Mouse (Mus musculus) heart, embryonic 11.5 days (tissue): ENCODE results near the gene Gm20388. TPM values are rescaled to one million over a fixed set of nuclear protein-coding genes. Genes with fewer than 3 reads are reported as not detected.

Experiments used
- ATAC-seq: fragments of 200-750 bp; cut with Nextera tagmentation; replicated peaks from 2 replicates; pipeline ENCODE4 v1.8.0; 2017; ENCODE audit warnings: moderate library complexity; ENCODE audit not compliant: insufficient number of reproducible peaks, low FRiP score, low TSS enrichment
- H3K27ac ChIP-seq: fragments of 300-500 bp; sonication (generic); 2 replicates; pipeline ENCODE4 v1.5.1; 2014; ENCODE audit warnings: mild to moderate bottlenecking, low read depth, low read length
- H3K27me3 ChIP-seq: fragments of 300-500 bp; sonication (generic); 2 replicates; pipeline ENCODE4 v1.6.1; 2014; ENCODE audit warnings: mild to moderate bottlenecking, low read length, mixed read lengths; ENCODE audit not compliant: control insufficient read depth, insufficient read depth
- H3K36me3 ChIP-seq: fragments of 300-500 bp; sonication (generic); 2 replicates; pipeline ENCODE4 v1.6.1; 2014; ENCODE audit warnings: mild to moderate bottlenecking, low read length, moderate library complexity, mixed read lengths; ENCODE audit not compliant: control insufficient read depth, insufficient read depth
- H3K4me1 ChIP-seq: fragments of 300-500 bp; sonication (generic); 2 replicates; pipeline ENCODE4 v1.6.1; 2014; ENCODE audit warnings: low read length; ENCODE audit not compliant: control insufficient read depth, insufficient read depth
- H3K4me2 ChIP-seq: fragments of 300-500 bp; sonication (generic); 2 replicates; pipeline ENCODE4 v1.6.1; 2014; ENCODE audit warnings: mild to moderate bottlenecking, moderate library complexity
- H3K4me3 ChIP-seq: fragments of 300-500 bp; sonication (generic); 2 replicates; pipeline ENCODE4 v1.5.1; 2014; ENCODE audit warnings: low read depth, low read length
- H3K9ac ChIP-seq: fragments of 300-500 bp; sonication (generic); 2 replicates; pipeline ENCODE4 v1.6.1; 2014; ENCODE audit warnings: mild to moderate bottlenecking, low read depth, low read length, moderate library complexity
- H3K9me3 ChIP-seq: fragments of 300-500 bp; sonication (generic); replicated peaks from 2 replicates; pipeline ENCODE4 v1.6.1; 2016; ENCODE audit warnings: low read length; ENCODE audit not compliant: control insufficient read depth
- WGBS: fragments of 180-500 bp; shearing (Covaris S2); extraction: QIAGEN DNeasy Blood & Tissue Kit; methylation state at CpG from one replicate; pipeline ENCODE4 v1.1.7; 2014; ENCODE audit not compliant: insufficient replicate concordance; 5-methylcytosine and 5-hydroxymethylcytosine counted together
- polyA plus RNA-seq: library from polyadenylated mRNA; unstranded; fragments of >200 nt; fragmentation: Nextera tagmentation; extraction: Ambion mirVana; gene quantifications from 2 replicates; pipeline ENCODE4 v1.2.1, GENCODE M21; 2014

Gene Gm20388
- polyA plus RNA-seq, 1 experiment from 2014 or later, result 6.4 TPM

DNA sequence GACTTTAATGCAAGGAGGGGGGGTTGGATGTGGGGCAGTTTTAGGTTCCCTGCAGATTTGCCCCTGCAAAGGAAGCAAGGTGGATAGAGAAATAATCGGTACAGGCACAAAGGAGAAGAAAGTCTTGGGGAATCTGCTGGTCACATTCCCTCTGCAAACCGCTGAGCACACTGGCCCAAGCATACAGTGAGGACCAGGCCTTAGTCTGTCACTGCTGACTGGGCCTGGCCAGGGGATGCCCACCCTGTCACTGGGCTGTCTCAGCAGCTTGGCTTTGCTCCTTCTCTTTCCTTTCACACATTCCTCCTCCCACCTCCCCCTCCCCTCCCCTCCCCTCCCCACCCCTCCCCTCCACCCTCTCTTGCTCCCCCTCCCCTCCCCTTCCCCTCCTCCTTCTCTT lies 3806.5 kb downstream of the Gm20388 start:
- no peak; the same call in 1 of the 2 replicates for ATAC-seq
- peak overlapping the region; percentile 32 for H3K27ac ChIP-seq
- H3K4me1 ChIP-seq, result peaks cover 44% of the 10 kb centered on the region
- no peak overlapping the region for H3K4me2 ChIP-seq
- H3K27me3 ChIP-seq, result no peaks in the 10 kb centered on the region
- WGBS, result 40% methylated on average over 2 of the region's 2 CpGs
- H3K9ac ChIP-seq, result peak overlapping the region; percentile 12; the same call in 1 of the 2 replicates
- H3K9me3 ChIP-seq, result no peaks in the 10 kb centered on the region
- no peak overlapping the region for H3K4me3 ChIP-seq
- H3K36me3 ChIP-seq, result no peaks in the 10 kb centered on the region

GRCm38 (mm10) chr8:123717516-123718490 lies 3807.2 kb downstream of the Gm20388 start:
- Histone ChIP-seq H3K9ac (no peak overlapping the region), H3K4me2 (no peak overlapping the region), H3K4me3 (no peak overlapping the region), H3K4me1 (peaks cover 49% of the 10 kb centered on the region), H3K36me3 (no peaks in the 10 kb centered on the region), H3K9me3 (no peaks in the 10 kb centered on the region), H3K27ac (peak overlapping the region; percentile 50), H3K27me3 (no peaks in the 10 kb centered on the region)
- WGBS, result 54% methylated on average over 15 of the region's 15 CpGs
- ATAC-seq, result peak; percentile 70

DNA sequence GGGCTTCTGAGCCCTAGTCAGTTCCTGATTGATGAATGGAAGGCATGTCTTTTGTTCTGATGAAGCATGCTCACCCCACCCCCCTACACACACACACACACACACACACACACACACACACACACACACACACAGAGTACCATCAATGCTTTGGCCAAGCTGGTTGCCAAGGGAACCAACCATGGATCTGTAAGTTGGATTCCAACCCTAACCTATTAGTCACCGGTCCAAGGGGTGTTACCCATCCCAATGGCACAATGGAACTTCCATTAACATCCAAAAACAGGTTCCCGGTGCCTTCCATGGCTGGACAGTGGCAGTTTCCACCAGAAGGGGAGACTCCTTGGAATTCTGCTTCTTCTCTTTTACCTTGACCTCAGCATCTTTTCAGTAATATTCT lies 3808.1 kb downstream of the Gm20388 start:
- Histone ChIP-seq H3K4me1 (peaks cover 49% of the 10 kb centered on the region), H3K9ac (no peak overlapping the region)
- 92% methylated on average over 2 of the region's 2 CpGs for WGBS

GRCm38 (mm10) chr8:123719280-123719679 lies 3808.6 kb downstream of the Gm20388 start:
- 72% methylated on average over 6 of the region's 6 CpGs for WGBS
- no peak overlapping the region for H3K4me2 ChIP-seq
- H3K27me3 ChIP-seq, result no peaks in the 10 kb centered on the region
- H3K9me3 ChIP-seq, result no peaks in the 10 kb centered on the region
- H3K27ac ChIP-seq, result no peak overlapping the region
- no peak for ATAC-seq
- no peaks in the 10 kb centered on the region for H3K36me3 ChIP-seq
- H3K9ac ChIP-seq, result no peak overlapping the region
- H3K4me3 ChIP-seq, result no peak overlapping the region
- peaks cover 49% of the 10 kb centered on the region for H3K4me1 ChIP-seq

More for the DNA sequence above, 3808.1 kb downstream of the Gm20388 start:
- H3K4me3 ChIP-seq, result no peak overlapping the region
- H3K36me3 ChIP-seq, result no peaks in the 10 kb centered on the region
- no peak for ATAC-seq
- H3K27me3 ChIP-seq, result no peaks in the 10 kb centered on the region
- no peak overlapping the region for H3K27ac ChIP-seq
- no peaks in the 10 kb centered on the region for H3K9me3 ChIP-seq
- H3K4me2 ChIP-seq, result no peak overlapping the region

DNA sequence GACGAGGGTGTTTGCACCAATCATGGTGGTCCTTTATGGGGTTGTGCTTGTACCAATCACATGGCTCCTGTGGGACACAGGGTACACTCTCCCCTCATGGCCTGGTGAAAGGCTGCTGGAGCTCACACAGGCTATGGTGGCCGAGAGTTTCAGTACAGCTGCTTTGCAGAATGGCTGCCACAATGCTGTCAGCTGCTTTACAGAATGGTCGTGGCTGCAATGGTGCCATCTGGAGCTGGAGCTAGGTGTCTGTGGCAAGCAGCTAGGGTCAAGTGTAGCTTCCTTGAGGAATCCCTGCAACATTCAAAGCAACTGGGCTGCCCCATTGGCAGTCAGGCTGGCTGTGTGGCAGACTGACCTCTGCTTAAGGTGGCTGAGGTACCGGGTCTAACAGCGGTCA lies 3809.2 kb downstream of the Gm20388 start:
- Histone ChIP-seq H3K4me1 (peaks cover 49% of the 10 kb centered on the region), H3K4me2 (no peak overlapping the region), H3K27me3 (no peaks in the 10 kb centered on the region), H3K9ac (no peak overlapping the region), H3K4me3 (no peak overlapping the region), H3K36me3 (no peaks in the 10 kb centered on the region), H3K27ac (no peak overlapping the region), H3K9me3 (no peaks in the 10 kb centered on the region)
- ATAC-seq, result no peak
- 69% methylated on average over 5 of the region's 5 CpGs for WGBS

DNA sequence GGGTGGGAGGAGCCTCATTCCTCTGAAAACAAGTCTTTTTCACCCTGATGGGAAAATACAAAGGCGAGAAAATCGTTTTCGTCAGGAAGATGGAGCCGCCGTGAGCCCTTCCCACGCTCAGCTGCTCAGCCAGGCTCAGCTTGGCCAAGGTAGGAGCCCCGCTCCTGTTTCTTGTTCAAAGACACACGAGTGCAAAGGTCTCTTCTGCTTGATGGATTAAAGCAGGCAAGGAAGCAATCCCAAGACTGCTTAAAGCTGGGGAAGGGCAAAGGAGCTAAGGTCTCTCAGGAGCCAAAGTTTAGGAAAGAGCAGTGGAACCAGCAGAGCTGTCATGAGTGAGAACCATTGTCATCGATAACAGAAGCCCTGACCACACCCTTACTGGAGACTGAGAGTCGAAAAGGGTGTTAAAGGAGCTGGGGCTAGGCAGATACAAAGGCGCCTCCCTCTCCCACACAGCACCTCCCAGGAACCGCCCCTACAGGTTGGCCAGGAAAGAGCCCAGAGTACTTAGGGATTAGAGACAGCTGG lies 3809.9 kb downstream of the Gm20388 start:
- Histone ChIP-seq H3K9me3 (no peaks in the 10 kb centered on the region), H3K4me3 (no peak overlapping the region), H3K4me1 (peaks cover 47% of the 10 kb centered on the region), H3K9ac (no peak overlapping the region), H3K27me3 (no peaks in the 10 kb centered on the region), H3K4me2 (0 out of 2 replicates have a peak overlapping the region, but pooled peaks have one; percentile 22), H3K27ac (no peak overlapping the region), H3K36me3 (no peaks in the 10 kb centered on the region)
- no peak for ATAC-seq
- 20% methylated on average over 12 of the region's 12 CpGs for WGBS

DNA sequence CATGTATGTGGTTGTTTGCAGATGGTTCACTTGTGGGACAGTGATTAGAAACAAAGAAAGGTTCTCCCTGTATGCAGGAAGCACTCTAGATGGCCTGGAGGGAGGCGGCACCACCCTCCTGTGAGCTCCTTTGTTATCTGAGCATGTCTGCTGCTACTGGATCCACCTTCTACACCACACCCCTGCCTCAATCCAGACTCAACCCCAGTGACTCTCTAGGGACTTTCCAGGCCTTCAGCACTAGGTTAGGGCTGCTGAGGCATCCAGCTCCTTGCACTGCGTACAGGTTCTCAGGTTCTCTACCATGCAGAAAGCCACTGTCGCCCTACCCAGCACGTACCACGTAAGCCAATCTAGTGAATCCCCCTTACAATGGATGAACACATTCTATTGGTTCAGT lies 3811.6 kb downstream of the Gm20388 start:
- no peak overlapping the region for H3K4me3 ChIP-seq
- peaks cover 31% of the 10 kb centered on the region for H3K4me1 ChIP-seq
- ATAC-seq, result no peak
- H3K9me3 ChIP-seq, result no peaks in the 10 kb centered on the region
- WGBS, result 73% methylated on average over 5 of the region's 5 CpGs
- no peak overlapping the region for H3K9ac ChIP-seq
- no peaks in the 10 kb centered on the region for H3K27me3 ChIP-seq
- no peak overlapping the region for H3K4me2 ChIP-seq
- H3K27ac ChIP-seq, result no peak overlapping the region
- no peaks in the 10 kb centered on the region for H3K36me3 ChIP-seq

- no peaks in the 10 kb centered on the region for H3K36me3 ChIP-seq
- no peak overlapping the region for H3K27ac ChIP-seq
- no peaks in the 10 kb centered on the region for H3K27me3 ChIP-seq
- H3K9me3 ChIP-seq, result no peaks in the 10 kb centered on the region
- peaks cover 30% of the 10 kb centered on the region for H3K4me1 ChIP-seq
- H3K9ac ChIP-seq, result no peak overlapping the region
- no peak overlapping the region for H3K4me3 ChIP-seq
- no peak for ATAC-seq
- 87% methylated on average over 10 of the region's 10 CpGs for WGBS
- no peak overlapping the region for H3K4me2 ChIP-seq
These were observed 3814.1 kb downstream of the Gm20388 start for GRCm38 (mm10) chr8:123724752-123725151.
